Mouse (Mus musculus) liver, embryonic 14.5 days (tissue): ENCODE measurements at regions not wholly inside any gene's neighbourhood (a gene's known extent, or its start where the extent isn't known, plus 50 kb on each side); places are given as distances from the start of the nearest gene placed in this dataset.

ENCODE experiments used
- CTCF ChIP-seq: IDR thresholded peaks from 2 replicates; pipeline ENCODE4 v1.5.1; 2016; ENCODE audit warnings: antibody characterized with exemption, low read depth, control low read depth
- EP300 ChIP-seq: IDR thresholded peaks from 2 replicates; pipeline ENCODE4 v1.6.1; 2016; ENCODE audit warnings: antibody characterized with exemption, low read depth

DNA sequence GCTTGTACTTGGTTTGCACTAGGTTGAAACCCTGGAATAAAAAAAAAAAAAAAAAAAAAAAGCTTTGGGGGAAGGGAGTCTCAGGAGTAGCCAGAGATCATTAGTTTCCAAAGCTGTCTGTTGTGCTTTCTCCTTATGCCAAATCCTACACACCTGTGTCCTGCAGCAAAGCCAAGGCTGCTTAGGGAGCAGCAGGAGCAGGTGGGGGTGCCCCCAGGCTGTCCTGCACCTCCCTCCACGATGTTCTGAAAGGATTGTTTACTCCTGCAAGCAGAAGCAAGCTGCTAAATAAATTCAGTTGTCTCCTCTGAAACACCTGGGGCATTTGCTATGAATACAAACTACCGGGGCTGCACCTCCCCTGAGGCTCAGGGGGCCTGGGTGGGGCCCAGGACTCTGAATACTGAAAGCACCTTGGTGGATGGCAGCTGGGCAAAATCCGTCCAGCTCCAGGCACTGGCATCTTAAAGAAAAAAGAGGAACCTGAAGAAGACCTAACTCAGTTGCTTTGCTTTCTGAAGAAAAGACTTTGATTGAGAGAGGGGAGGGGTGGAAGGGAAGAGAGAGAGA is 137.5 kb upstream of the Arl4c start:
- TF ChIP-seq EP300 (no peak), CTCF (no peak)
